Mouse (Mus musculus) heart, embryonic 10.5 days (tissue): ENCODE measurements at regions not wholly inside any gene's neighbourhood (a gene's known extent, or its start where the extent isn't known, plus 50 kb on each side); places are given as distances from the start of the nearest gene placed in this dataset.
A peak's percentile ranks its signal among the peaks of the same experiment; 100 is the strongest.

Experiments used
- DNase-seq: peaks from one replicate; pipeline ENCODE4 v3.0.0-alpha.2; 2017; ENCODE audit warnings: low spot score
- H3K27ac ChIP-seq: fragments of 300-500 bp; sonication (generic); 2 replicates; pipeline ENCODE4 v1.5.1; 2016; ENCODE audit warnings: mild to moderate bottlenecking
- H3K27me3 ChIP-seq: fragments of 300-500 bp; sonication (generic); 2 replicates; pipeline ENCODE4 v1.6.1; 2016; ENCODE audit warnings: mild to moderate bottlenecking; ENCODE audit not compliant: poor library complexity, insufficient read depth, severe bottlenecking
- H3K36me3 ChIP-seq: fragments of 300-500 bp; sonication (generic); 2 replicates; pipeline ENCODE4 v1.6.1; 2016; ENCODE audit warnings: mild to moderate bottlenecking, moderate library complexity
- H3K4me1 ChIP-seq: fragments of 300-500 bp; sonication (generic); 2 replicates; pipeline ENCODE4 v1.6.1; 2016; ENCODE audit warnings: mild to moderate bottlenecking
- H3K4me3 ChIP-seq: fragments of 300-500 bp; sonication (generic); 2 replicates; pipeline ENCODE4 v1.5.1; 2016; ENCODE audit warnings: mild to moderate bottlenecking, moderate library complexity
- H3K9me3 ChIP-seq: fragments of 300-500 bp; sonication (generic); 2 replicates; pipeline ENCODE4 v1.6.1; 2016; ENCODE audit warnings: mild to moderate bottlenecking, moderate library complexity
- WGBS: fragments of 180-500 bp; shearing (Covaris S2); methylation state at CpG from one replicate; pipeline ENCODE4 v1.1.7; 2016; 5-methylcytosine and 5-hydroxymethylcytosine counted together

DNA sequence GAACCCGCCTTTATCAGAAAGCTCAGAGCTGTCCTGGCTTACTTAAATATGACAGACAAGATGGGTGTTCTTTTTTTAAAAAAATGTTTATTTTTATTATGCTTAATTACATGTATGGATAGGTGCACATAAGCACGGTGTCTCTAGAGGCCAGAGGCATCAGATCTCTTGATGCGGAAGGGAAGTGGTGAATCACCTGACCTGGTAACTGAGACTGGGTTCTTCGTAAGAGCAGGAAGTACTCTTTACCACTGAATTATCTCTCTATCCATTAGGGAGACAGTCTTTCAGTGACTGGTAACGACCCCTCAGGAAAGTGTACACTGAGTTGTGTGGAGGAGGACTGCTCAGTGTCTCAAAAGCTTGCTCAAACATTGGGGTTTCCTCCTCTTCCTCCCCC, 58.4 kb upstream of the Irf2bp2 start:
- Histone ChIP-seq H3K27me3 (no peaks in the 10 kb centered on the region), H3K9me3 (no peaks in the 10 kb centered on the region), H3K36me3 (no peaks in the 10 kb centered on the region), H3K4me3 (no peak overlapping the region), H3K27ac (no peak overlapping the region), H3K4me1 (peaks cover 6% of the 10 kb centered on the region)
- no peak for DNase-seq
- WGBS = 75% methylated on average over 5 of the region's 5 CpGs

DNA sequence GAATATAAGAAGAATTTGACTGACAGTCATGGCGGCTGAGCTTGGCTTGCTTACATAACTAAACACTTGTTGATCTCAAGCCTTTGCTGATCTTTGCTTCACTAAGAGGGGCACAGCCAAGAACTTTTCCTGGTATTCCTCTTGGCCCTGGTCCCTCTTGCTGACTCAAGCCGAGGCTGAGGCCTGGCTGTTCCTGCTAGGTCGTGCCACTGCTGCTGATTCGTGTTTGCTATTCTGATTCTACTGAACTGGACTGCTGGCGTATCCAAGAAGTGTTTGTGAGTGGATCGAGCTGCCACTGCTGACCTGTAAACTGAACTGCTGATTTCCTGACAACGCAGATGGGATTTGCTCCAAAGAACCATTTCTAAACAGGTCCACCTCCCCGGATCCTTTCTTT, 57.2 kb upstream of the Irf2bp2 start:
- Histone ChIP-seq H3K4me3 (no peak overlapping the region), H3K4me1 (peaks cover 14% of the 10 kb centered on the region), H3K36me3 (no peaks in the 10 kb centered on the region), H3K9me3 (no peaks in the 10 kb centered on the region), H3K27ac (no peak overlapping the region), H3K27me3 (no peaks in the 10 kb centered on the region)
- no peak for DNase-seq
- 85% methylated on average over 8 of the region's 8 CpGs for WGBS

DNA sequence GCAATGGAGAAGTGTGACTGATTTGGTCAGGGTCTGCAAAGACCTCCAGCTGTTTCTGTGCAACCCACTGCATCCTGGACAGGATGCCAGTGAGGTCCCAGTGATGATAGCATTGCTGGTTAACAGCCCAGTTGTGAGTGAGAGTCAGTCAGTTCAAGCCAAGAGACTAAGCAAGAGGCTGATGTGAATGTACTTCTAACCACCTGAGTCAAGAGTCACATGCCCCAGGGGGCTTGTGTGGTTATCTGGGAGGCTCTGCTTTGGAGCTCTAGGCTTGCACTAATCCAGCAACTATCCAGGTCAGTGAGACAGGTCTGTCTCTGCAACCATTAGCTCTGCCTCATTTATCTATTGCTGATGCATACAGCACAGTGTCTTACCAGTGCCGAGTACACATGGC, 55.5 kb upstream of the Irf2bp2 start:
- WGBS = 85% methylated on average over 1 of the region's 1 CpGs
- Histone ChIP-seq H3K27me3 (no peaks in the 10 kb centered on the region), H3K36me3 (no peaks in the 10 kb centered on the region), H3K4me1 (peaks cover 15% of the 10 kb centered on the region; the same call in 1 of the 2 replicates), H3K27ac (no peak overlapping the region), H3K9me3 (no peaks in the 10 kb centered on the region), H3K4me3 (no peak overlapping the region)
- DNase-seq = no peak

DNA sequence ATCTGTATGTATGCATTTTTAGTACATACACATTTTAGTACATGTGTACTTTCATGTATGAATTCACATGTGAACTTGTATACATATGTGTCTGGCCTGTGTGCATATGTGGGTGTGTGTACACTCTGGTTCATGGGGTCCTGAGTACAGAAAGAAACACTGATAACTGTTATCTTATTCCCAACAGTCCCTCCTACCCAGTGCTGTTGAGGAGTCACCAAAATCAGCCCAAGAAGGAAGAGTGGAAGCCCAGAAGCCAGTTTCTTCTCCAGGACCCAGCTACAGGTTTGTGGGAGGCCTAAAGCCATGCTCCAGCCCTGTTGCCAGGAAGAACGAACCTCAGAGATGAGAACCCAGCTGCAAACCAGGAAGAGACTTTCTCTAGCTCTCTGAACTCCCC, 53.6 kb upstream of the Irf2bp2 start:
- WGBS = 54% methylated on average over 1 of the region's 1 CpGs
- H3K27me3 ChIP-seq = no peaks in the 10 kb centered on the region
- no peak overlapping the region for H3K4me3 ChIP-seq
- peaks cover 16% of the 10 kb centered on the region; the same call in 1 of the 2 replicates for H3K4me1 ChIP-seq
- no peaks in the 10 kb centered on the region for H3K36me3 ChIP-seq
- H3K9me3 ChIP-seq = no peaks in the 10 kb centered on the region
- DNase-seq = no peak
- no peak overlapping the region for H3K27ac ChIP-seq

DNA sequence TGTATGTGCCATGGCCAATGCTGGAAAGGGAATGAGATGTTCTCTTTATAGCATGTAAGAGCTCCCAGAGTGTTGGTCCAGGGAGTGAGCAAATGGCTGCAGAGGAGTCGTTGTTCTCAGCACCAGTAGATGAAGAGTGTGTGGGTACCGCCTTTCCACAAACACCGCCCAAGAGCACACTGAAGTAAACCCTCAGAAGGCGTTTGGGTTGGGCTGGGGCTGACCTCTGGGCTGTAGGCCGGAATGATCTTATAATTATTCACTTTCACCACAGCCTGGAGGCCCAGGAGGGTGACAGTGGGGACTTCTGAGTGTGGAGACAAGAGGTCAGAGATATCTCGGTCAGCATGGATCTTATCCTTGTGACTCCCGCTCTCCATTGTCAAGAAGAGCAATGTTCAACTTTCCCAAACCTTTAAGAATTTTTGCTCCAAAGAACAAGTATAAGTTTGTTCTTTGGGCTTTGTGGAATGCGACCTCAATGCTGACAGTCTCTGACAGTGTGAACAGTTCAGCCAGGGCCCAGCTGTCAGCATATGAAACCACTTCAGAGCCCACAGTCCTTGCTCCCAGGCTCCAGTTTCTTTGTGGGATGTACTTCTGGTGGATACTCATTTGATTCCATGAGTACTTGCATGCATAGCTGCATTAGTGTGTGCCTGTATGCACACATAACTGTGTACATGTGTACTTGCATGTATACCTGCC, 53.0 kb upstream of the Irf2bp2 start:
- WGBS = 60% methylated on average over 8 of the region's 8 CpGs
- no peaks in the 10 kb centered on the region for H3K9me3 ChIP-seq
- H3K27ac ChIP-seq = peak overlapping the region; percentile 52; the same call in 1 of the 2 replicates

DNA sequence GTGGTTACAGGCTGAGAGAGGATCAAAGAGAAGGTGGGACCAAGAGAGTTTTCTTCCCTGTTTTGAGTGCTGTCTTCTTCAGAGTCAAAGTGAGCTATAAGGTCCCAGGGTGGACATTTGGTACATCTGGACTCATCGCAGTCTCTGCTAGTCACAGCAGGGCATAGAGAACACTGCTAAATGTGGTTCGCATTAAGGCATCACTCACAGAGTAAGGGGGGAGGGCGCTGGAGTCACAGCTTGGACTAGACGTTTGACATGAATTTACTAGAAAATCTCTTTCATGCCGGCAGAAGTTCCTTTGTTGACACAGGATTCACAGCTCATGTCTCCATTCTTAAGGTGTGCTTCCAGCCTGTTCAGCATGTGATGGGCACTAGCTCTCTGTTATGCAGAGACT, 50.4 kb upstream of the Irf2bp2 start:
- no peak for DNase-seq
- no peaks in the 10 kb centered on the region for H3K36me3 ChIP-seq
- H3K4me1 ChIP-seq = peaks cover 21% of the 10 kb centered on the region; the same call in 1 of the 2 replicates
- H3K27ac ChIP-seq = no peak overlapping the region; the same call in 1 of the 2 replicates
- no peaks in the 10 kb centered on the region for H3K27me3 ChIP-seq
- no peaks in the 10 kb centered on the region for H3K9me3 ChIP-seq
- 63% methylated on average over 5 of the region's 5 CpGs for WGBS
- H3K4me3 ChIP-seq = no peak overlapping the region

More for the DNA sequence above, 53.0 kb upstream of the Irf2bp2 start:
- Histone ChIP-seq H3K36me3 (no peaks in the 10 kb centered on the region), H3K4me1 (peaks cover 17% of the 10 kb centered on the region; the same call in 1 of the 2 replicates), H3K27me3 (no peaks in the 10 kb centered on the region), H3K4me3 (no peak overlapping the region)
- DNase-seq = no peak
